Mouse (Mus musculus): ENCODE measurements around the gene AC161166.1. TPM values are rescaled to one million over a fixed set of nuclear protein-coding genes. Genes with fewer than 3 reads are reported as not detected.
"Not testable (repeated sequence)": the region's sequence is repeated elsewhere in the genome, so short reads cannot be mapped to it uniquely, and the experiment has no call there.

Gene AC161166.1
- total RNA-seq, 2 experiments from 2014 or later, result not detected

DNA sequence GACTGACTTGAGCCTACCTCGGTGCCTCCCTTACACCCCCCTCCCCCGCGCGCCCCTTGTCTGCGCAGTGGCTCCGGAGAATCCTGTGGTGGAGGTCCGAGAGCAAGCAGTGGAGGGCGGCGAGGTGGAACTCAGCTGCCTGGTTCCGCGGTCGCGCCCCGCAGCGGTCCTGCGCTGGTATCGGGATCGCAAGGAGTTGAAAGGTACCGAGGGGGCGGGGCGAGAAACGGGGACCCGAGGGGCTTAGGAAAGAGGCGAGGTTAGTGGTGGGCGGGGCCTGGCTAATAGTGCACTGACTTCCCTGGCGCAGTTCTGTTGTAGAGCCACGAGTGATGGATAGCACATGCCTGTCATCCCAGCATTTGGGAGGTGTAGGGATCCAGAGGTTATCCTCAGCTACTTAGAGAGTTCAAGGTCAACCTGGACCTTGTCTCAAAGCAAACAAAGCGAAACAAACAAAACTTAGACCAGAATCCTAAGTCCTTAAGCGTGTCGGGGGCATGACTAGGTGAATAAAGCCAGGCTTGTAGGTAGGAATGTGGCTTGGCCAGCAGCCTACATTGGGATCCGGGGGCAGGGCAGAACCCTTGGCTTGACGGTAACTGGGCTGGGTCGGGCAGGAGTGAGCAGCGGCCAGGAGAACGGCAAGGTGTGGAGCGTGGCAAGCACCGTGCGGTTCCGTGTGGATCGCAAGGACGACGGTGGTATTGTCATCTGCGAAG, 12.2 kb downstream of the AC161166.1 start:
- ATAC-seq (replicated peaks; ENCODE audit: low FRiP score, poor library complexity, severe bottlenecking), result no peak

DNA sequence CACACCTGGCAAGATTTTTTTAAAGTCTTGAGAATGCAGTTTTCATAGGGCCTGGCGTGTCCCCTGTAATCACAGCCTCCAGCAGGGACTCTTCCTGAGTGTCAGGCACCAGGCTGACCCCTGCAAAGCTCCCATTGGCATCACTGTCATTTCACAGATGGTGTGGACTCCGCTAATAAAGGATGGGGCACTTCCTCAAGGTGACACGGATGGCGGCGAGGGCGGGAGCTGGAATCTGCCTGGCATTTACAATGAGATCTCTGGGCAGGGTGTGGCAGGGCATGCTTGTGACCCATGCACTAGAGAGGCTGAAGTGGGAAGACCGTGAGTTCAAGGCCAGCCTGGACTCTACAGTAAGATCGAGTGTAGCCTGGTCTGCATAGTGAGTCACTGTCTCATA, 24.0 kb downstream of the AC161166.1 start:
- ATAC-seq (replicated peaks; ENCODE audit: low FRiP score, poor library complexity, severe bottlenecking), result no peak

GRCm38 (mm10) chr7:24487403-24487802, 24.9 kb downstream of the AC161166.1 start:
- no peak for ATAC-seq (replicated peaks; ENCODE audit: low FRiP score, poor library complexity, severe bottlenecking)

- ATAC-seq (replicated peaks; ENCODE audit: low FRiP score, poor library complexity, severe bottlenecking), result no peak
Observed at GRCm38 (mm10) chr7:24486654-24487130, 25.6 kb downstream of the AC161166.1 start.

GRCm38 (mm10) chr7:24485481-24485880, 26.8 kb downstream of the AC161166.1 start:
- no peak for ATAC-seq (replicated peaks; ENCODE audit: low FRiP score, poor library complexity, severe bottlenecking)

GRCm38 (mm10) chr7:24483291-24483690, 29.0 kb downstream of the AC161166.1 start:
- ATAC-seq (replicated peaks; ENCODE audit: low FRiP score, poor library complexity, severe bottlenecking), result not testable (repeated sequence)

- ATAC-seq (replicated peaks; ENCODE audit: low FRiP score, poor library complexity, severe bottlenecking), result no peak
Observed at GRCm38 (mm10) chr7:24482208-24483020, 29.8 kb downstream of the AC161166.1 start.

GRCm38 (mm10) chr7:24481474-24482207, 30.6 kb downstream of the AC161166.1 start, which contains the start of gene Cadm4:
Cadm4 (plus strand) TSS chr7:24482023.
- 0 out of 2 replicates have a peak, but pooled peaks have one; percentile 22 for ATAC-seq (replicated peaks; ENCODE audit: low FRiP score, poor library complexity, severe bottlenecking)

DNA sequence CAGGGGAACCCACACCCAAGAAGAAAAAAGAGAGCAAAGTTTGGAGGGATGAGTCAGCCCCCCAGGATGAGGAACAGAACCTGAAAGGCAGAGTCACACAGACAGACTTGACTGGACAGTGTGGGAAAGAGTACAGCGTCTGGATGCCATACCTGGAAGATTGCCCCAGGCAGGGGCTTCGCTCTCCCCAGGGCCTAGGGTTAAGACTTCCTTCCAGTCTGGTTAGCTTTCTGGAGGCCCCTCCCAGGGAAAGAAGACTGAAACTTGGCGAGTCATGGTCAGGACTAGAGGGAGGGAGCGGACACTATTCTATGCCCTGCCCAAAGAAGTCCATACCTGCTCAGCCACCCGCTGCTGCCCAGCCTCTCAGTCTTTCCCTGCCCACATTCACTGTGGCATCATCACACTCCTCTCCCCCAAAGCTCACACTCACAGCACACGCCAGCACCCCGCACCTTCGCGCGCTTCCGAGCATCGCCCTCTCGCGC, 31.2 kb downstream of the AC161166.1 start:
- no peak for ATAC-seq (replicated peaks; ENCODE audit: low FRiP score, poor library complexity, severe bottlenecking)

GRCm38 (mm10) chr7:24480121-24480941, 31.9 kb downstream of the AC161166.1 start:
- ATAC-seq (replicated peaks; ENCODE audit: low FRiP score, poor library complexity, severe bottlenecking), result no peak

GRCm38 (mm10) chr7:24479685-24480084, 32.6 kb downstream of the AC161166.1 start:
- no peak for ATAC-seq (replicated peaks; ENCODE audit: low FRiP score, poor library complexity, severe bottlenecking)

- no peak for ATAC-seq (replicated peaks; ENCODE audit: low FRiP score, poor library complexity, severe bottlenecking)
Observed at GRCm38 (mm10) chr7:24478911-24479310, 33.3 kb downstream of the AC161166.1 start.

DNA sequence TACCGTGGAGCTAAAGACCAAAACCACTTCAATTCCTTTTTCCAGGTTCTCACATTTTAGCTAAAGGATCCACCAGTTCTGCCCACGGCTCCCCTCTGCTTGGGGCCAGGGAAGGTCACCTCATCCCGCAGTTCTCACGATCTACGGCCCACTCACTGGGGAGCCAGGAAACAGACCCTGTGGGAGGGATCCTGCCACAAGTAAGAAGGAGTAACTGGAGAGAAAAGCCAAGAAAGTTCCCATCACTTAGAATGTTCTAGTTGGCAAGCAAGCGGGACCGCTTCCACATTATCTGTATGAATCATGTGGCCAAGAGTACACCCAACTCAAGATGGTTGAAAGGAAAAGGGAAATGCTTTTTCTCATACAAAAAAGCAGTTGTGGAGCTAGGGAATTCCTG, 35.4 kb downstream of the AC161166.1 start:
- no peak for ATAC-seq (replicated peaks; ENCODE audit: low FRiP score, poor library complexity, severe bottlenecking)

DNA sequence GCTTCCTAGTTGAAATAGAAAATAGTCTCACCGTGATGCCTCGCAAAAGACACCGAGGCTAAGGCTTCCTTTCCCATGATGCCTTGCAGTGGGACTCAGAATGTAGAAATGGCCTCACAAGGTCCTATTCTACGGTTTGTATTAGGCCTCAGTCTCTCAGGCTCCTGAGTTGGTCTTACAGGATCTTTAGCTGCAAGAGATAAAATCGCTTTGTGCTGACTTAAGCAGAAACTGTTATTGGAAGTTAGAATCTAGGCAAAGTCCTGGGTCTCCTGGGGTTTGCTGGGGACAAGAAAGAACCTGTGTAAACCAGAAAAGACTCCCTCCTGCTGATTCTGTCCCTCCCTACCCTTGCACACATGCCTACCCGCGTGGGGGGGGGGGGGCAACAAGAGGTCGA, 35.9 kb downstream of the AC161166.1 start:
- no peak for ATAC-seq (replicated peaks; ENCODE audit: low FRiP score, poor library complexity, severe bottlenecking)

DNA sequence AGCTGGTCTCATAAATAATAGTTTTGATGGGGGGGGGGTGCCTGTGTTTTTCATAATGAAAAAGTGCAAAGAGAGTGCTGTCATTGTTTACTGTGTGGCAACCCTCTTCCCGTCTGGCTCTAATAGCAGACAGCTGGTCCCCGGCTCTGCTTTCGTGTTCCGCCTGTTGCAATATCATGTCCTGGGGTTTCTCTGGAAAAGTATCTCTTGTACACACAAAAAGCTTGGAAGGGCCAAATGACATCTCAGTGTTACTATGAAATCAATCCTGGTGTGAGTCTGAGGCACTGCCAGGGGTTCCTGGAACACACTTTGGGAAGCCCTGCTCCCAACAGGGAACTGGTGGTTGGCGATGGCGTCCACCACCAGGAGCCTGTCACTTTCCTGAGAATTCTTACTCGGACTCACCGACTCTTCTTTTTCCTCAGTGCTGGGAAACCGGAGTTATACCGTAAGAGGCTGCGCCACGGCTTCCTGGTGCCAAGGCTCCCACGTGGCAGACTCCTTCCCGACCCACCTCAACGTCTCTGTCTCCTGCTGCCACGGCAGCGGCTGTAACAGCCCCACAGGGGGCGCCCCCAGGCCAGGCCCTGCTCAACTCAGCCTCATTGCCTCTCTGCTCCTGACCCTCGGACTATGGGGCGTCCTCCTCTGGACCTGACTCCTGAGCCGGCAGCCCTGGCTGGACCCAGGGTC, 37.3 kb downstream of the AC161166.1 start:
- no peak for ATAC-seq (replicated peaks; ENCODE audit: low FRiP score, poor library complexity, severe bottlenecking)

DNA sequence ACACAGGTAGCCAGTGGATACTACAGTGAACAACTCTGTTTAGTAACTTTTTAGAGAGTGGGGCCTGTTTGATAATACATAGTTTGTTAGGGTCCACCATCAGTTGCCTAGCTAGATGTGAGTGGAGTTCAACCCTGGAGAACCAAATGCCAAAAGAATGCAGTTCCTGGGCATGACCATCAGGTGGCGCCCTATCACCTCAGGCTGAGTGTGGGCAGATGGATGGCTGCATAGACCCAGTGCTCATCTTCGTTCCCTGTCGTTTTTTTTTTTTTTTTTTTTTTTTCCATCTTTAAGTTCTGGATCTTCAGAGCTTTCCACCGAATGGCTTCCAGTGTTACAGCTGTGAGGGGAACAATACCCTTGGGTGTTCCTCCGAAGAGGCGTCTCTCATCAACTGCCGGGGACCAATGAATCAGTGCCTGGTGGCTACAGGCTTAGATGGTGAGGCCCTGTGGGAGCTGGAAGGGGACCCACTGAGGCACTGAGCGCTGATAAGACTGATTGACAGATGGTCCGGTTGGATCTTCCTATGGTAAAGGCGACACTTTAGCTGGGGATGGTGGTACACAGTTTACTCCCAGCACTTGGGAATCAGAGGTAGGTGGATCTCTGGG, 38.2 kb downstream of the AC161166.1 start:
- ATAC-seq (replicated peaks; ENCODE audit: low FRiP score, poor library complexity, severe bottlenecking), result no peak

DNA sequence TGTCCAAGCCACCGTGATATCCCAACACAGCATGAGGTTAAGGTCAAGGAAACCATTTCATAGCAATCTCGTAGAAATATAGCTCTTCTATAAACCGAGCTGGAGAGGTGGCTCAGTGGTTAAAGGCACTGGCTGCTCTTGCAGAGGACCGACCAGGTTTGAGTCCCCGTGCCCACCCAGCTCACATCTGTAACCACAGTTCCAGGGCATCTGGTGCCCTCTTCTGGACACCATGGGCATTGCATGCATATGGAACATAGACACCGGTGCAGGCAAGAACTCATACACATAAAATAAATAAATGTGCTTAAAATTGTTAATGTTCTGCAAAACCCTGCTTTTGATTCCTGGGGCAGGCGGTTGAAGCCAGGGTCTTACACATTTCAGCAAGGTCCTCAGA, 39.3 kb downstream of the AC161166.1 start:
- peak; percentile 68; the same call in 1 of the 2 replicates for ATAC-seq (replicated peaks; ENCODE audit: low FRiP score, poor library complexity, severe bottlenecking)

DNA sequence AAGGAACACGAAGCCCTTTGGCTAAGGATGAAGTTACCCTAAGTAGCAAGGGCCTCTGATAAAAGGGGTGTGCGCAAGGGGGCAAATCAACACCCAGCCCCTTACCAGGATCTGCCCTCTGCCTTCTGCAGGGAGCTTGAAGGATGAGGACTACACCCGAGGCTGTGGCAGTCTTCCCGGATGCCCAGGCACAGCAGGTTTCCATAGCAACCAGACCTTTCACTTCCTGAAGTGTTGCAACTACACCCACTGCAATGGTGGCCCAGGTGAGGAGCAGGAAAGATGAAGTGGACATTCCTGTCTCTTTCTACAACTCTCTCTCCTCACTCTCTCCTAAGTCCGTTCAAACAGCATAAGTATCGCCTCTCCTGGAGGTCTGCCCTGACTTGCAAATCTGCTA, 39.8 kb downstream of the AC161166.1 start:
- ATAC-seq (replicated peaks; ENCODE audit: low FRiP score, poor library complexity, severe bottlenecking), result no peak
